Mouse (Mus musculus): ENCODE results near the gene Bag5. TPM values are rescaled to one million over a fixed set of nuclear protein-coding genes. Genes with fewer than 3 reads are reported as not detected.
A peak's percentile ranks its signal among the peaks of the same experiment; 100 is the strongest.

Bag5 gene
- polyA plus RNA-seq, 1 experiment from 2014 or later = 56.8 TPM

DNA sequence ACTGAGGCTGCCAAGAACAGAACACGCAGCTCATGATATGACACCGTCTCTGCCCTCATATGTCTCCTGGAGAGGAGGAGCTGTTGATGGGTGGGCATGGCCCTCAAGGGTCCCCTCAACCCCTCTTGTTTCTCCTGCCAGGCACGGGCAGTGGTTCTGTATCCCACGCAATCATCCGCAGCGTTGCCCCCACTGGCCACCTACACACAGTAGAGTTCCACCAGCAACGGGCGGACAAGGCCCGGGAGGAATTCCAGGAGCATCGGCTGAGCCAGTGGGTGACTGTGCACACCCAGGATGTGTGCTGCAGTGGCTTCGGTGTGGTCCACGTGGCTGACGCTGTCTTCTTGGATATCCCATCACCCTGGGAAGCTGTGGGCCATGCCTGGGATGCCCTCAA is 32.4 kb downstream of the Bag5 start:
- ATAC-seq (ENCODE audit: insufficient number of reproducible peaks, low FRiP score, low TSS enrichment, low read depth) = no peak
- no peak for DNase-seq (ENCODE audit: low spot score)
- Histone ChIP-seq H3K4me2 (ENCODE audit: low read depth, severe bottlenecking) (no peak overlapping the region), H3K36me3 (ENCODE audit: control insufficient read depth, insufficient read depth, low read length) (0 out of 2 replicates have a peak, but pooled peaks cover 2% of the 10 kb centered on the region), H3K4me3 (ENCODE audit: low read depth, low read length) (no peak overlapping the region), H3K9me3 (ENCODE audit: control insufficient read depth, low read length) (no peaks in the 10 kb centered on the region), H3K27me3 (ENCODE audit: control insufficient read depth, insufficient read depth, low read length) (no peaks in the 10 kb centered on the region), H3K27ac (replicated peaks; ENCODE audit: low read depth, low read length) (no peak overlapping the region), H3K4me1 (ENCODE audit: control insufficient read depth, insufficient read depth, low read length) (peaks cover 6% of the 10 kb centered on the region), H3K9ac (ENCODE audit: low read length) (no peak overlapping the region)
- WGBS = 94% methylated on average over 13 of the region's 13 CpGs

DNA sequence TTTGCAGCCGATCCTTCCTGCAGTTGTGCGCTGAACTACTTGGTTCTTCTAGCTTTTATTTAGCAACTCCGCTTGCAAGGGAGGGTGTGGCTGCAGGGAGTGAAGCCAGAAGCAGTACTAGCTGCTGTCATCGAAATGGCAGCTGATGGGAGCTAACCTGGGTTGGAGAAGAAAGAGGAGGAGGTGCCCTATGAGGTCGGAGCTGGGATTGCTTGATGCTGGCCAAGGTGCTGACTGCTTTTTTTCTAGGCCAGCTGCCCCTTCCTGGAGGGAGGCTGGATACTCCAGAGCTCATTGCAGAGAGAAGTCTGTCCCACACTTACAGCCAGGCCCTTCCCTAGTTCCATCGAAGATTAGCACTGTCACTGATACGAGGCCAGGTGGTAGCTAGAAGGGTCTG is 34.1 kb downstream of the Bag5 start:
- H3K4me2 ChIP-seq (ENCODE audit: low read depth, severe bottlenecking) = peak overlapping the region; percentile 95
- peaks cover 5% of the 10 kb centered on the region for H3K27me3 ChIP-seq (ENCODE audit: control insufficient read depth, insufficient read depth, low read length)
- 57% methylated on average over 7 of the region's 7 CpGs for WGBS
- ATAC-seq (ENCODE audit: insufficient number of reproducible peaks, low FRiP score, low TSS enrichment, low read depth) = no peak
- H3K4me3 ChIP-seq (ENCODE audit: low read depth, low read length) = peak overlapping the region; percentile 95
- DNase-seq (ENCODE audit: low spot score) = no peak
- H3K4me1 ChIP-seq (ENCODE audit: control insufficient read depth, insufficient read depth, low read length) = peaks cover 6% of the 10 kb centered on the region
- H3K9ac ChIP-seq (ENCODE audit: low read length) = no peak overlapping the region
- H3K36me3 ChIP-seq (ENCODE audit: control insufficient read depth, insufficient read depth, low read length) = 0 out of 2 replicates have a peak, but pooled peaks cover 2% of the 10 kb centered on the region
- H3K9me3 ChIP-seq (ENCODE audit: control insufficient read depth, low read length) = no peaks in the 10 kb centered on the region
- H3K27ac ChIP-seq (replicated peaks; ENCODE audit: low read depth, low read length) = no peak overlapping the region

DNA sequence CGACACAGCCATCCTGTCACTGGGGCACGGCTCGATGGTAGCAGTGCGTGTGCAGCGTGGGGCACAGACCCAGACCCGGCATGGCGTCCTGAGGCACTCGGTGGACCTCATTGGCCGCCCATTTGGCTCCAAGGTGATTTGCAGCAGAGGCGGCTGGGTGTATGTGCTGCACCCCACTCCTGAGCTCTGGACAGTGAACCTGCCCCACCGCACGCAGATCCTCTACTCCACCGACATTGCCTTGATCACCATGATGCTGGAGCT is 34.5 kb downstream of the Bag5 start:
- 6% methylated on average over 13 of the region's 13 CpGs for WGBS
- ATAC-seq (ENCODE audit: insufficient number of reproducible peaks, low FRiP score, low TSS enrichment, low read depth) = no peak
- peaks cover 6% of the 10 kb centered on the region for H3K4me1 ChIP-seq (ENCODE audit: control insufficient read depth, insufficient read depth, low read length)

DNA sequence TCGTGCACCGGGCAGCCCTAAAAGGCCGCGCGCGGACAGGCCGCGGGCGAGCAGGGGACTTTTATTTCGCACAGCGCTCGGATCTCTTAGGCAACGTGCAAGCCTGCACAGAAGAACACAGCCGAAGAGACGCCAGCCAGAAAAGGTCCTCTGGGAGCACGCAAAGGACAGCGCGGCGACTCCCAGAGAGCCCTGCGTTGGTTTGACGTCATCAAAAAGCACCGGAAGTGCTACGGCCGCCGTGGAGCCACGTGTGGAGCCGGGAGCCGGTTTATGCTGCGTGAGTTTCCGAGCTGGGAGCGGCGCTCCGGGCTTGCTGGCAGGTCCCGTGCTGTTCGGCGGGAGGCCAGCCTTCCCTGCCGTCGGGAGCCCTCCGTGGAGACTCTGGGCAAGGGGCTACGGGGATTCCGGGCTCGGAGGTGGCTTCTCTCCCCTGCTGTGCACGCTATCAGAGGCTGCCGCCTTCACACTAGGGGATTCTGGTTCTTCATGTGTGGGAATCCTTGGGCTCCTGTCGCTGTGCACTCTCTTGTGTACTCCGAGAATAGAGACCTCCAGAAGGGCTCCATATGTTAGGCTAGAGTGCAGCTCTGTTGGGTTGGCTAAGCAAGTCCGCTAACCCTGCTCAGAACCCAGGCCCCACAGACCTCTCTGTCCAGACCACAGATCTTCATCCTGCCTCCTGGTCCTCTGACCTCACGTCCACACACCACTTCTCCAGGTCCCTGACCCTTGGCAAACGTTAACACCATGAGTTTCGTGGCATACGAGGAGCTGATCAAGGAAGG is 35.0 kb downstream of the Bag5 start, which contains the start of gene Trmt61a:
Gene Trmt61a, plus strand, starts transcription at position 224 of the 788 bp plus-strand sequence.
- ATAC-seq (ENCODE audit: insufficient number of reproducible peaks, low FRiP score, low TSS enrichment, low read depth) (peak; percentile 85), DNase-seq (ENCODE audit: low spot score) (peak; percentile 97)
- H3K27ac ChIP-seq (replicated peaks; ENCODE audit: low read depth, low read length) = peak within 1 kb of the TSS; percentile 85
- WGBS = under 1% methylated on average over 51 of the region's 51 CpGs
- H3K9me3 ChIP-seq (ENCODE audit: control insufficient read depth, low read length) = no peaks in the 10 kb centered on the region
- peaks cover 6% of the 10 kb centered on the region for H3K4me1 ChIP-seq (ENCODE audit: control insufficient read depth, insufficient read depth, low read length)
- H3K9ac ChIP-seq (ENCODE audit: low read length) = peak within 1 kb of the TSS; percentile 70
- 0 out of 2 replicates have a peak, but pooled peaks cover 2% of the 10 kb centered on the region for H3K36me3 ChIP-seq (ENCODE audit: control insufficient read depth, insufficient read depth, low read length)
- peak within 1 kb of the TSS; percentile 95 for H3K4me2 ChIP-seq (ENCODE audit: low read depth, severe bottlenecking)
- peak within 1 kb of the TSS; percentile 95 for H3K4me3 ChIP-seq (ENCODE audit: low read depth, low read length)
- H3K27me3 ChIP-seq (ENCODE audit: control insufficient read depth, insufficient read depth, low read length) = peaks cover 12% of the 10 kb centered on the region

More for the DNA sequence above, 34.5 kb downstream of the Bag5 start:
- H3K27ac ChIP-seq (replicated peaks; ENCODE audit: low read depth, low read length) = no peak overlapping the region
- peak overlapping the region; percentile 95 for H3K4me2 ChIP-seq (ENCODE audit: low read depth, severe bottlenecking)
- H3K27me3 ChIP-seq (ENCODE audit: control insufficient read depth, insufficient read depth, low read length) = peaks cover 9% of the 10 kb centered on the region
- peak overlapping the region; percentile 70 for H3K9ac ChIP-seq (ENCODE audit: low read length)
- DNase-seq (ENCODE audit: low spot score) = no peak
- no peaks in the 10 kb centered on the region for H3K9me3 ChIP-seq (ENCODE audit: control insufficient read depth, low read length)
- H3K36me3 ChIP-seq (ENCODE audit: control insufficient read depth, insufficient read depth, low read length) = 0 out of 2 replicates have a peak, but pooled peaks cover 2% of the 10 kb centered on the region
- peak overlapping the region; percentile 95 for H3K4me3 ChIP-seq (ENCODE audit: low read depth, low read length)

DNA sequence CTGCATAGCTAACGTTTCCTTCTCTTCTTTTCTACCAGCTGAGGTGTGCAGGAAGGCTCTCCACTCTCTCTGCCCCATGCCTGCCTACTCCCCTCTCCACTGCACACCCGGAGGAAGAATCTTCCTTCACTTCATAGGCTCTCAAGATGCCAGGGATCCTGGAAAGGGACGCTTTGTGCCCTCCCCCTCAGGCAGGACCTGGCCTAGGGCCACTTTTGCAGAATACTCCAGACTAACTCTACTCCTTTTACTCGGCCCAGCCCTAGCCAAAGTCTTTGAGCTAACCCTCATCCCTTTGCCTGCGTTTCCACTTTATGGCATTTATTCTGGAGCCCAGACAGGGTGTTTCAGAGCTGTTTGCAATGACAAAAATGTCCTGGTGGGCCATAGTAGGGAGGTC is 35.6 kb downstream of the Bag5 start:
- Histone ChIP-seq H3K4me1 (ENCODE audit: control insufficient read depth, insufficient read depth, low read length) (peaks cover 9% of the 10 kb centered on the region), H3K9me3 (ENCODE audit: control insufficient read depth, low read length) (no peaks in the 10 kb centered on the region), H3K9ac (ENCODE audit: low read length) (peak overlapping the region; percentile 70), H3K4me3 (ENCODE audit: low read depth, low read length) (peak overlapping the region; percentile 95), H3K4me2 (ENCODE audit: low read depth, severe bottlenecking) (peak overlapping the region; percentile 95), H3K36me3 (ENCODE audit: control insufficient read depth, insufficient read depth, low read length) (0 out of 2 replicates have a peak, but pooled peaks cover 2% of the 10 kb centered on the region), H3K27me3 (ENCODE audit: control insufficient read depth, insufficient read depth, low read length) (peaks cover 19% of the 10 kb centered on the region), H3K27ac (replicated peaks; ENCODE audit: low read depth, low read length) (peak overlapping the region; percentile 85)
- DNase-seq (ENCODE audit: low spot score) (no peak), ATAC-seq (ENCODE audit: insufficient number of reproducible peaks, low FRiP score, low TSS enrichment, low read depth) (0 out of 2 replicates have a peak, but pooled peaks have one; percentile 3)
- 23% methylated on average over 5 of the region's 5 CpGs for WGBS

DNA sequence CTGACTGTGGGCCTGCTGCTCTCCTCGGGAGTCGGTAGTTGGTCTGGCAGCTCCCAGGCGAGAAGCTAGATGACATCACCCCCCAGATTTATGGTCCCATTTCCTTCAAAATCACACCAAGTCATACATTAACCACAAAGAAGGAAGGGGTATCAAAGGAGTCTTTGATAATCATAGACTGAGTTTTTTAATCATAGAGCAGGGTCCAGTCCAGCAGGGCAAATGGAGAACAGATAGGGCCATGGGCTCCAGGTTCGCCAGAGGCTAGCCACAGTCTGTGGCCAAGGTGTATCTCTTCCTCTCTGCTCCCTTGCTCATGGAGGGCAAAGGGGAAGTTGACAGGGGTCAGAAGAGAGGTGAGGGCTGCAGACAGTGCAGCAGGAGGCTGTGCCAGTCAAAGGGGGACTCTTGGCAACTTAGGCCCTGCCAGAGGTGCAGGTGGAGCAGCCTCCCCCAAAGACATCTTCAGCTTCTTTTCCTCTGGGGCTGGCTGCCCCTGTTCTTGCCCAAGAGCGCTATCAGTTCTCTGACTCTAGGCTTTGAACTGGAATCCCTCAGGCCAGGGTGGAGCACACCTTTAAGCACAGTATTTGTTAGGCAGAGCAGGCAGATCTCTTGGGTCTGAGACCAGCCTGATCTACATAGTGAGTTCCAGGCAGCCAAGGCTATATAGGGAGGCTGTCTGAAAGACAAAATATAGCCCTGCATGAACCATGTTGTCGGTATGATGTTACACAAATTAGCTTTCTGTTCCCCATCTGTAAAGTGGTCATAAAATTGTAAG is 37.1 kb downstream of the Bag5 start:
- WGBS = 74% methylated on average over 6 of the region's 6 CpGs
- no peak for ATAC-seq (ENCODE audit: insufficient number of reproducible peaks, low FRiP score, low TSS enrichment, low read depth)
- H3K9ac ChIP-seq (ENCODE audit: low read length) = no peak overlapping the region
- no peak overlapping the region for H3K4me3 ChIP-seq (ENCODE audit: low read depth, low read length)
- peaks cover 21% of the 10 kb centered on the region for H3K4me1 ChIP-seq (ENCODE audit: control insufficient read depth, insufficient read depth, low read length)
- H3K27ac ChIP-seq (replicated peaks; ENCODE audit: low read depth, low read length) = no peak overlapping the region
- no peak overlapping the region for H3K4me2 ChIP-seq (ENCODE audit: low read depth, severe bottlenecking)
- H3K9me3 ChIP-seq (ENCODE audit: control insufficient read depth, low read length) = no peaks in the 10 kb centered on the region
- peaks cover 32% of the 10 kb centered on the region for H3K27me3 ChIP-seq (ENCODE audit: control insufficient read depth, insufficient read depth, low read length)
- no peak for DNase-seq (ENCODE audit: low spot score)
- 0 out of 2 replicates have a peak, but pooled peaks cover under 1% of the 10 kb centered on the region for H3K36me3 ChIP-seq (ENCODE audit: control insufficient read depth, insufficient read depth, low read length)

DNA sequence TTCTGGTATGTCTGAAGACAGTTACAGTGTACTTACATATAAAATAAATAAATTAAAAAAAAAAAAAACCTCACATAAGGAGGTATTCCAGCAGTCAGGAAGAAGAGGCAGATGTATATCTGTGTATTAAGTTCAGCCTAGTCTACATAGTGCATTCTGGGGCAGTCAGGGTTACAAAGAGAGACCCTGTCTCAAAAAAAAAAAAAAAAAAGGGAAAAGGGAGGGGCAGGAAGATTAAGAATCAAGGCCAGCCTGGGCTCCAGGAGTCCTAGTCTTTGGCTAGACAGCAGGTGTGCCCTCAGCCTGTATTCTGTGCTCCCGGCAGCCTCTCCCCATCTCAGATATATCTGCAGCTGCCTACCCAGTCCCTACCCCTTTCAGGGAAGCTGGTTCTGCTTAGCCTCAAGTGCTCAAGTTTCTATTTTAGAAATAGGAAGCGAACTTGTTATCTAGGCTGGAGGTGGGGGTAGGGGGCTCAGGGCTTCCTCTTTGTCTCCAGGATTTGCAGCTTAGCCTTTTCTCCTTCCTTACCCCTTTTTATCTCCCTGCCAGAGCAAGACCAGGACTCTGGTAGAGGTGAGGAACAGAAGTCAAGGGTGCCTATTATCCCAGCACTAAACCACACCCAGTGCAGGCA is 38.1 kb downstream of the Bag5 start:
- DNase-seq (ENCODE audit: low spot score) (no peak), ATAC-seq (ENCODE audit: insufficient number of reproducible peaks, low FRiP score, low TSS enrichment, low read depth) (no peak)
- Histone ChIP-seq H3K9ac (ENCODE audit: low read length) (no peak overlapping the region), H3K27me3 (ENCODE audit: control insufficient read depth, insufficient read depth, low read length) (peaks cover 43% of the 10 kb centered on the region), H3K9me3 (ENCODE audit: control insufficient read depth, low read length) (no peaks in the 10 kb centered on the region), H3K4me2 (ENCODE audit: low read depth, severe bottlenecking) (no peak overlapping the region), H3K4me3 (ENCODE audit: low read depth, low read length) (no peak overlapping the region), H3K36me3 (ENCODE audit: control insufficient read depth, insufficient read depth, low read length) (no peaks in the 10 kb centered on the region), H3K27ac (replicated peaks; ENCODE audit: low read depth, low read length) (no peak overlapping the region), H3K4me1 (ENCODE audit: control insufficient read depth, insufficient read depth, low read length) (peaks cover 27% of the 10 kb centered on the region)
- 62% methylated on average over 2 of the region's 2 CpGs for WGBS

DNA sequence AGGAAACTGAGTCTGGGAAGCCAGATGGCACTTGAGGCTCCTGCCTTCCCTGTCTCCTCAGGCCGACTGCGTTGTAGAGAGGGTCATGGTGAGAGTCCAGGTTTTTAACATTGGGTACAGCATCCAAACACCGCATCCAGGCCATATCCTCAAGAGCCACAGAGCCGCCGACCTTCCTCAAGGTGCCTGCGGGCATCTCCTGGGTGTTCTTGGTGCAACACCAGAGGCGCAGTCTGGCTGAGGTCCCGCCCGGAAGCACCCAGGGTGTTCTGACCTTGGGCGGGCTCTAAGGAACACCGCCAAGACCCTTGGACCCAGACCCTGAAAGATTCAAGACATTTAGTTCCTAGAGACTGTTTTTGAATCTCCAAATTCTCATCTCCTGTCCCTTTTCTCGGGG is 40.5 kb downstream of the Bag5 start:
- peak overlapping the region; percentile 32; the same call in 1 of the 2 replicates for H3K9ac ChIP-seq (ENCODE audit: low read length)
- peak overlapping the region; percentile 95 for H3K4me2 ChIP-seq (ENCODE audit: low read depth, severe bottlenecking)
- H3K27me3 ChIP-seq (ENCODE audit: control insufficient read depth, insufficient read depth, low read length) = peaks cover 47% of the 10 kb centered on the region
- H3K4me1 ChIP-seq (ENCODE audit: control insufficient read depth, insufficient read depth, low read length) = peaks cover 21% of the 10 kb centered on the region
- H3K9me3 ChIP-seq (ENCODE audit: control insufficient read depth, low read length) = no peaks in the 10 kb centered on the region
- no peaks in the 10 kb centered on the region for H3K36me3 ChIP-seq (ENCODE audit: control insufficient read depth, insufficient read depth, low read length)
- no peak for DNase-seq (ENCODE audit: low spot score)
- peak overlapping the region; percentile 48 for H3K4me3 ChIP-seq (ENCODE audit: low read depth, low read length)
- ATAC-seq (ENCODE audit: insufficient number of reproducible peaks, low FRiP score, low TSS enrichment, low read depth) = no peak
- 12% methylated on average over 12 of the region's 12 CpGs for whole genome bisulfite sequencing
- no peak overlapping the region for H3K27ac ChIP-seq (replicated peaks; ENCODE audit: low read depth, low read length)

Measured in limb, embryonic 11.5 days (tissue).